Mouse (Mus musculus) hindbrain, embryonic 16.5 days (tissue): Measurements from ENCODE around the gene Greb1. TPM values are rescaled to one million over a fixed set of nuclear protein-coding genes. Genes with fewer than 3 reads are reported as not detected.

ENCODE experiments used
- ATAC-seq: fragments of 200-750 bp; cut with Nextera tagmentation; 2 replicates; pipeline ENCODE4 v1.8.0; 2017; ENCODE audit warnings: moderate TSS enrichment, moderate library complexity
- H3K27ac ChIP-seq: fragments of 300-500 bp; sonication (generic); 2 replicates; pipeline ENCODE4 v1.5.1; 2014; ENCODE audit warnings: low read depth, mild to moderate bottlenecking, control low read depth, low read length, moderate library complexity
- H3K27me3 ChIP-seq: fragments of 300-500 bp; sonication (generic); replicated peaks from 2 replicates; pipeline ENCODE4 v1.6.1; 2014; ENCODE audit warnings: low read length; ENCODE audit not compliant: control insufficient read depth, insufficient read depth
- H3K36me3 ChIP-seq: fragments of 300-500 bp; sonication (generic); 2 replicates; pipeline ENCODE4 v1.6.1; 2014; ENCODE audit warnings: mild to moderate bottlenecking, low read length, moderate library complexity, mixed read lengths; ENCODE audit not compliant: control insufficient read depth, insufficient read depth
- H3K4me1 ChIP-seq: fragments of 300-500 bp; sonication (generic); 2 replicates; pipeline ENCODE4 v1.6.1; 2014; ENCODE audit warnings: low read depth, low read length; ENCODE audit not compliant: control insufficient read depth, insufficient read depth
- H3K4me2 ChIP-seq: fragments of 300-500 bp; sonication (generic); 2 replicates; pipeline ENCODE4 v1.6.1; 2014; ENCODE audit warnings: mild to moderate bottlenecking, low read length, control low read depth, moderate library complexity
- H3K4me3 ChIP-seq: fragments of 300-500 bp; sonication (generic); 2 replicates; pipeline ENCODE4 v1.5.1; 2014; ENCODE audit warnings: mild to moderate bottlenecking, low read length, control low read depth, moderate library complexity
- H3K9ac ChIP-seq: fragments of 300-500 bp; sonication (generic); 2 replicates; pipeline ENCODE4 v1.6.1; 2014; ENCODE audit warnings: low read depth, mild to moderate bottlenecking, control low read depth, low read length, moderate library complexity
- H3K9me3 ChIP-seq: fragments of 300-500 bp; sonication (generic); 2 replicates; pipeline ENCODE4 v1.6.1; 2014; ENCODE audit warnings: mild to moderate bottlenecking, low read length, moderate library complexity; ENCODE audit not compliant: control insufficient read depth
- WGBS: fragments of 180-500 bp; shearing (Covaris S2); extraction: QIAGEN DNeasy Blood & Tissue Kit; methylation state at CpG from one replicate; pipeline ENCODE4 v1.1.7; 2014; 5-methylcytosine and 5-hydroxymethylcytosine counted together
- polyA plus RNA-seq: library from polyadenylated mRNA; unstranded; fragments of >200 nt; fragmentation: Nextera tagmentation; extraction: Ambion mirVana; gene quantifications from 2 replicates; pipeline ENCODE4 v1.2.1, GENCODE M21; 2015

The Greb1 gene
- polyA plus RNA-seq, 1 experiment from 2014 or later: 0.51 TPM

- 21% methylated on average over 11 of the region's 11 CpGs for WGBS
Observed at GRCm38 (mm10) chr12:16731121-16731741, 69.5 kb downstream of the Greb1 start.

GRCm38 (mm10) chr12:16730196-16730595 lies 70.5 kb downstream of the Greb1 start:
- Histone ChIP-seq H3K27ac (no peak overlapping the region), H3K27me3 (no peaks in the 10 kb centered on the region), H3K9me3 (no peaks in the 10 kb centered on the region), H3K9ac (no peak overlapping the region), H3K4me3 (no peak overlapping the region), H3K4me2 (no peak overlapping the region), H3K4me1 (peaks cover 5% of the 10 kb centered on the region; the same call in 1 of the 2 replicates), H3K36me3 (no peaks in the 10 kb centered on the region)
- WGBS: 89% methylated on average over 11 of the region's 11 CpGs
- ATAC-seq: no peak

More at GRCm38 (mm10) chr12:16731121-16731741, 69.5 kb downstream of the Greb1 start:
- no peak overlapping the region for H3K27ac ChIP-seq
- H3K4me2 ChIP-seq: peak overlapping the region; percentile 27
- no peaks in the 10 kb centered on the region for H3K36me3 ChIP-seq
- H3K4me1 ChIP-seq: peaks cover 5% of the 10 kb centered on the region; the same call in 1 of the 2 replicates
- H3K27me3 ChIP-seq: no peaks in the 10 kb centered on the region
- H3K4me3 ChIP-seq: no peak overlapping the region
- no peak overlapping the region for H3K9ac ChIP-seq
- H3K9me3 ChIP-seq: no peaks in the 10 kb centered on the region
- peak; percentile 65 for ATAC-seq

GRCm38 (mm10) chr12:16728221-16728620 lies 72.5 kb downstream of the Greb1 start:
- WGBS: 89% methylated on average over 5 of the region's 5 CpGs
- Histone ChIP-seq H3K9me3 (no peaks in the 10 kb centered on the region), H3K4me2 (no peak overlapping the region), H3K4me1 (peaks cover 5% of the 10 kb centered on the region; the same call in 1 of the 2 replicates), H3K27ac (no peak overlapping the region), H3K4me3 (no peak overlapping the region), H3K27me3 (no peaks in the 10 kb centered on the region), H3K36me3 (no peaks in the 10 kb centered on the region), H3K9ac (no peak overlapping the region)
- ATAC-seq: no peak

- ATAC-seq: no peak
- Histone ChIP-seq H3K27me3 (no peaks in the 10 kb centered on the region), H3K27ac (no peak overlapping the region)
Observed at GRCm38 (mm10) chr12:16726229-16726628, 74.5 kb downstream of the Greb1 start.

GRCm38 (mm10) chr12:16723601-16724000 lies 77.1 kb downstream of the Greb1 start:
- H3K4me3 ChIP-seq: no peak overlapping the region
- no peaks in the 10 kb centered on the region for H3K4me1 ChIP-seq
- no peak for ATAC-seq
- H3K36me3 ChIP-seq: no peaks in the 10 kb centered on the region
- H3K9ac ChIP-seq: no peak overlapping the region
- no peaks in the 10 kb centered on the region for H3K27me3 ChIP-seq
- 58% methylated on average over 3 of the region's 3 CpGs for WGBS
- H3K4me2 ChIP-seq: no peak overlapping the region
- no peak overlapping the region for H3K27ac ChIP-seq
- no peaks in the 10 kb centered on the region for H3K9me3 ChIP-seq

More at GRCm38 (mm10) chr12:16726229-16726628, 74.5 kb downstream of the Greb1 start:
- Histone ChIP-seq H3K9me3 (no peaks in the 10 kb centered on the region), H3K4me3 (no peak overlapping the region), H3K4me1 (peaks cover 4% of the 10 kb centered on the region; the same call in 1 of the 2 replicates), H3K4me2 (no peak overlapping the region), H3K36me3 (no peaks in the 10 kb centered on the region), H3K9ac (no peak overlapping the region)
- WGBS: 87% methylated on average over 3 of the region's 3 CpGs

- WGBS: 45% methylated on average over 8 of the region's 8 CpGs
Observed at GRCm38 (mm10) chr12:16718660-16719315, 81.9 kb downstream of the Greb1 start.

GRCm38 (mm10) chr12:16717653-16718052 lies 83.0 kb downstream of the Greb1 start:
- Histone ChIP-seq H3K4me1 (no peaks in the 10 kb centered on the region), H3K4me2 (no peak overlapping the region), H3K27ac (no peak overlapping the region), H3K36me3 (no peaks in the 10 kb centered on the region), H3K9me3 (no peaks in the 10 kb centered on the region), H3K27me3 (no peaks in the 10 kb centered on the region), H3K9ac (no peak overlapping the region), H3K4me3 (no peak overlapping the region)
- 68% methylated on average over 1 of the region's 1 CpGs for WGBS
- no peak for ATAC-seq

More at GRCm38 (mm10) chr12:16718660-16719315, 81.9 kb downstream of the Greb1 start:
- Histone ChIP-seq H3K4me1 (no peaks in the 10 kb centered on the region), H3K27me3 (no peaks in the 10 kb centered on the region), H3K9me3 (no peaks in the 10 kb centered on the region), H3K4me3 (no peak overlapping the region), H3K36me3 (no peaks in the 10 kb centered on the region), H3K9ac (no peak overlapping the region), H3K27ac (no peak overlapping the region), H3K4me2 (no peak overlapping the region)
- peak; percentile 67; the same call in 1 of the 2 replicates for ATAC-seq

GRCm38 (mm10) chr12:16714616-16715015 lies 86.1 kb downstream of the Greb1 start:
- H3K4me1 ChIP-seq: no peaks in the 10 kb centered on the region
- WGBS: 86% methylated on average over 10 of the region's 10 CpGs
- no peaks in the 10 kb centered on the region for H3K36me3 ChIP-seq
- no peaks in the 10 kb centered on the region for H3K9me3 ChIP-seq
- no peaks in the 10 kb centered on the region for H3K27me3 ChIP-seq
- no peak for ATAC-seq
- no peak overlapping the region for H3K27ac ChIP-seq
- no peak overlapping the region for H3K9ac ChIP-seq
- H3K4me2 ChIP-seq: no peak overlapping the region
- H3K4me3 ChIP-seq: no peak overlapping the region

GRCm38 (mm10) chr12:16698691-16699090 lies 102.0 kb downstream of the Greb1 start:
- WGBS: 90% methylated on average over 1 of the region's 1 CpGs
- Histone ChIP-seq H3K4me1 (no peaks in the 10 kb centered on the region), H3K9ac (no peak overlapping the region), H3K27ac (no peak overlapping the region), H3K27me3 (no peaks in the 10 kb centered on the region), H3K36me3 (no peaks in the 10 kb centered on the region), H3K9me3 (no peaks in the 10 kb centered on the region), H3K4me3 (no peak overlapping the region), H3K4me2 (no peak overlapping the region)
- ATAC-seq: no peak
